Mouse (Mus musculus) induced T-regulatory cell, adult 2 months (primary cell): ENCODE results near the gene 3830406C13Rik.

Experiments used
- DNase-seq: peaks from one replicate; pipeline ENCODE4 v3.0.0-alpha.2; 2012; ENCODE audit warnings: low read depth

The 3830406C13Rik gene

DNA sequence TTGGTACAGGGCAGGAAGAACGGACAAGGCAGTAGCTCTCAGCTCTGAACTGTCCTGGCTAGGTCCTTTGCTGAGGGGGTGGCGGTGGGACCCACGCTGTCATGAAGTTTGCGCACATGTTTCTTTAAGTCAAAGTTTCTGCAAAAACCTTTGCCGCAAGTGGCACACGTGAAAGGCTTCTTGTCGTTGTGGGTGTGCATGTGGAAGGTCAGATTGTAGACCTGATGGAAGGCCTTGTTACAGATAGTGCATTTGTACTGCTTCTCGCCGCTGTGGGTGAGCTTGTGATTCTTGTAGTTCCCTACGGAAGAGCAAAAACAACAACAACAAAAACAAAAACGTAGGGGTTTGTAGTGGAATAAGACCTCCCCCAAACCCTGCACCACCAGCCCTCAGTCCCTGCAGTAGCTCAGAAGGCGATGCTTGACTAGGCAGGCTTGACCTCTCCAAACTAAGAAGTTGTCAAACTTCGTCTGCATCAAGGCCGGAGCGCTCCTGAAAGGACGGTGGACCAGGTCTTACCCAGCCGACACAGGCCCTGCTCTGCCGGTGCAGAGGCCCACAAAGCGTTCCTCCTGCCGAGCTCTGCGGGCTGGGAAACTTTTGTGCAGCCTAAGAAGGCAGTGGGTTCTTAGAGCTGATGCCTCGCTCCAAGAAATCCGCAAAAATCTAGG lies 58.6 kb downstream of the 3830406C13Rik start:
- no peak for DNase-seq

DNA sequence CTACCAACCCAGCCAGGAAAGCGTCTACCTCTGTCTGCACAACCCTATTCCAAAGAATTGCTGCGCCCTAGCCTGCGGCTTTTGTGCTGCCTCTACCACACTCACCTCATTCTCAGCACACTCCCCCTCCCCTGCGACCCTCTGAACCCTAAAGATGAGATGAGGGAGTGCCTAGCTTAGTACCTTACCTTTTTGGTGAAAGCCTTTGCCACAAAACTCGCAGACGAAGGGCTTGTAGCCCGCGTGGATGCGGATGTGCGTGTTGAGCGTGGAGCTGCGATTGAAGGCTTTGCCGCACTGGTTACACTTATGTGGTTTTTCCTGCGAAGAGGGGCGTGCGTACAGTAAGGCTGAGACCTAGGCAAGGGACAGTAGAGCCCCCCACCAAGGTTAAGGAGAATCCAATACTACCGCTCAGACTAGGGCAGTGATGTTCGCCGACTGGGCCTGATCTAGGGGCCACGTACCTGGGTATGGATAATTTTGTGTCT lies 59.5 kb downstream of the 3830406C13Rik start:
- no peak for DNase-seq

DNA sequence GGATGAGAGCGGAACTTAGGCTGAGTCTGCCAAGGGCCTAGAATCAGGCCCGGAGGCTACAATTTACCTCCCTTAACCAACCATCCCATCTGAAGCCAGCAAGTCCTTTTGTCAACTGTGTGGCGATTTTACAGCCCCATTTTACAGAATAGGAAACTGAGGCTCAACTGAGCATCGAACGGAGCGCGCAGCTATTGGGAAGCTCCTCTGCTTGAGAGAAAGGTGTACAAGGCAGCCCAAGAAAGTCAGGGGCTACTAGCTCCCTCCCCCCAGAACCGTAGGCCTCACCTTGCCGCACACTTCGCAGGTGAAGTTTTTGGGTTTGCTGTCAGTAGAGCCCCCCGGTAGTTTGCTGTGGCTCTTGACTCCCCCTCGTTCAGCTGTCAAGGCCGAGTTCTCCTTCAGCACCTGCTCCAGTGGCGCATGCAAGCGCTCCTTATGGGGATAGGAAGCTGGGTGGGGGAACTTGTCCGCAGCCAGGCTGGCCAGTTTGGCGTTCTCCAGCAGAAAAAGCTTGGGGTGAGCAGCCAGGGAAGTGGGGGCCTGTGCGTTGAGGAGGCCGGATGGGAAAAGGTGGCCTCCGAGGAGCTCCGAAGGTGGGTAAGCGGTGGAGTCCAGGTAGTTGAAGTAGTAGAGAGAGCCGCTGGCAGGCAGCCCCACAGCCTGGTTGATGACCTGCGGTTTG lies 60.2 kb downstream of the 3830406C13Rik start:
- DNase-seq: no peak

DNA sequence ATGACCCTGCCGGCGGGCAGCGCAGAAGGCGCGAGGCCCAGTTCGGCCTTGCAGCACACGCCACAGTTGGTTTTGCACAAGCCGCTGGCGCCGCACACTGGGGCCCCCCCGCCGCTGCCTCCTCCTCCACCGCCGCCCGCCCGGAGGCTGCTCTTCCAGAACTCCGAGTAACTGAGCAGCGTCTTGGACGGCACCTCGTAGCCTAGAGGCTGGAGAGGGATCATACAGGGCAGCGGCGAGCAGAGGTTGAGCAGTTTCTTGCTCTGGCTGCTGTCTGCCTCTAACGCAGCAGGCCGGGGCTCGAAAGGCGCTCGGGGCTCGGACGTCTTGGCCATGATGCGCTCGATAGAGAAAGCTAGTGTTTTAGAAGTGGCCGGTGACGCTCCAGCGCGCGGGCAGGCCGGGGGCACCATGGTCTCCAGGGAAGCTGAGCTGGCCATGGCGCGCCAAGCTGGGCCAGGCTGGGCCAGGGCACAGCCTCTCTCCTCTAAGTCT lies 60.8 kb downstream of the 3830406C13Rik start:
- DNase-seq: no peak

DNA sequence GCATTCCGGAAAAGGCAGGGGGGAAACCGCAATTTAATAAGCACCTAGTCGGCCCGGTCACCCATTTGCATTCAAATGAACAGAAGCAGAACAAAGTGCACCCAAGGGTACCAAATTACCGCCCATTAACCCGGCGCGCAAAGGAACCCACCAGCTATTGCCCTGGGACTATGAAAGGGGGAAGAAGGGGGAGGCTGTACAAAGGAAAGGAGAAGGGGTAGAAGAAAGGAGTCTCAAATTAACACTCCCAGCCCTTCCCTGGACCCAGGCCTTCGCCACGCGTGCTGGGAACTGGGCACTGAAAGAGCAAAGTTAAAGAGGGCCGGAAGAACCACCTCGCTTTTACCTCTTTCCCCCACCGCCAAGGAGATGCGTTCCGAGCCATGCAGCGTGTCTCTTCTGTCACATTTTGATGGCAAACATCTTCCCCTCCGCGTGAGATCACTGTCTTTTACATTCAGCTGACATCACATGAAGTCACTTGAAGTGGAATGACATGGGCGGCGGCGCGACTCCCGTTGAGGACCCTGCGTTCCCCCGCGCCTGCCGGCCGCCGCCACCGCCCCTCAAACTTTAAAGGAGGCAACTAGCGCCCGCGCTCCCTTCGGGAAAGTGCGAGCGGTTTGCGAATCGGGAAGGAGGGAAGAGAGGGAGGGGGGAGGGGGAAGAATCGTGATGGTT lies 61.4 kb downstream of the 3830406C13Rik start:
- DNase-seq: no peak

DNA sequence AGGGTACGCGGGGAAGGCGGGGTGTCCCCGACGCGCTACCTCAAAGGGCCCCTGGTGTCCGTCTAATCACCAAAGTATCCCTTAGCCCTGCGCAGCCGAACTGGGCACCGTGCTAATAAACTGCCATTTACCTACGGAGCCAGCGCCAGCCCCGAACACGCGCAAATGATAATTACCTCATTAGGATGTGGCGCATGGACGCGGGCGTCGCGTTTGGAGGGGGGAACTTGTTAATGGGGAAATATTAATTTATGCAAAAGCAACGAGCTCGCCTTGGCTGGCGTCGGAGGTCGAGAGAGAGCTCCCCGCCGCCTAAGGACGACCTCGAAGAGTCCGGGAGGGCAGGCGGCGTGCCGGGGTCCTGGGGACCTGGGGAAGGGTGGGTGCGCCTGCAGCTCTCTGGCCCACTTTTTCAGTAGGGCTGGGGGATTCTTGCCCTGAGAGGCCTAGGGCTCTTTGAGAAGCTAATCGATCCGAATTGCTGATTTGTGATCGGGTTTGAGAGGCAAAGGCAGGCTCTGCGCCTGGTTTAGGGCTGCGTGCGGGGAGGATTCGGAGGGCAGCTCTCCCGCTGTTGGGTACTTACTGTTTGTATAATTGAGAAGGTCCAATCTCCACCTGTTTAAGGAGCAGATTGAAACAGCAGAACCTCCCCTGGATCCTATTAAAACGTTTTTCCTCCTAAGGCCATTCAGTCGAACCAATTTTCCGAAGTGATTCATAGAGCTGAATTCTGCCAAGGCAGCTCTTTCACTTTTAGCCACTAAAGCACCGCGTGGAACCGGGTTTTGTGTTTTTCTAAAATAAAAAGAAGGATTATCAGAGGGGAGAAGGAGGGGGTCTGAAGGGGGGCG lies 62.3 kb downstream of the 3830406C13Rik start:
- DNase-seq: no peak

DNA sequence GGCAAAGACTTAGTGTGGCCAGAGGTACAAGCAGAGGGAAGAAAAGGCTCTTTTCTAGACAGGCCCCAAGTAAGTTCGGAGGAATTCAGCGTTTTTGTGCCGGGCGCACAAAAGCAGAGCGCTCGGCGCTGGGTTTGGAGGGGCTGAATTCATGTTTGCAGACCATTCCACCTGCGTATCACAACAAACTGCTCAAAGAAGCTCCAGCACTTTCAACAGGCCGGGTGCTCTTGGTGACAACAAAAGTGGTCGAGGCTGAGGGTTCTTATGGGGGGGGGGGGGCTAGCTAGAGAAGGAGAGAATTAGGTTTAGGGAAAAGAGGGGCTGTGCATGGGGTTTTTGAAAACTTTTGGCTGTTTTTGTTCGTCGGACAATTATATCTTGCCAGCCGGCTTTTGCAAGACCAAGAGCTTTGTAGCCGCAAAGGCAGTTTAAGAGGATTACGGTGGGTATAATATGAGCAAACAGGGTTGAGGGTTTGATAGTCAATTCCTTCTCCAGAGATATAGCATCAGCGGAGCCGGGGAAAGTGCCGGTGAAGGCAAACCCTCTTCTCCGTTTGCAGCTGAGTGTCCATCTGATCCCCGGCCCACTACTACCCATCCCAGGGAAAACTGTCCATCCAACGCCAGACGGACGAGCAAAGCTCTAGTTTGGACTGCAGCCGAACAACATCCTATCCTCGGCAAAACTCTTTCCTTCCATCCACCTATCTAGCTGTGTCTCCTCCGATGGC lies 63.1 kb downstream of the 3830406C13Rik start:
- DNase-seq: no peak

DNA sequence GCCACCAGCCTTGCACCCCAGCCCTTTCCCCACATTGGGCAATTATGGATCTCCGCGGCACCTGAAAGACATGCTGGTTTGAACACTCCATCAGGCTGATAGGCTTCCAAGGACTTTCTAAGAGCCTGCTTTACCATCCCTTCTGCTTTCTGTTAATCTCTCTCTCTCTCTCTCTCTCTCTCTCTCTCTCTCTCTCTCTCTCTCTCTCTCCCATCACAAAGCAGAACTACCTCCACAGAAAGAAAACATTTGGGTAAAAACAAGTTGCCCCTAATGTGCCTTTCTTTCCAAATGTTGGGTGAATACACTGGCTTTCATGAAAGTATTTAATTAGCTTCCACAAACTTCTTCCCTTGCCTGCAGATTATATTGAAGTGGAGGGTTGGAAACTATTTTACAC lies 64.1 kb downstream of the 3830406C13Rik start, which contains the start of gene Fezf2:
TSS of gene Fezf2 (minus strand) at position 101 of the 400 bp plus-strand sequence.
- DNase-seq: no peak

DNA sequence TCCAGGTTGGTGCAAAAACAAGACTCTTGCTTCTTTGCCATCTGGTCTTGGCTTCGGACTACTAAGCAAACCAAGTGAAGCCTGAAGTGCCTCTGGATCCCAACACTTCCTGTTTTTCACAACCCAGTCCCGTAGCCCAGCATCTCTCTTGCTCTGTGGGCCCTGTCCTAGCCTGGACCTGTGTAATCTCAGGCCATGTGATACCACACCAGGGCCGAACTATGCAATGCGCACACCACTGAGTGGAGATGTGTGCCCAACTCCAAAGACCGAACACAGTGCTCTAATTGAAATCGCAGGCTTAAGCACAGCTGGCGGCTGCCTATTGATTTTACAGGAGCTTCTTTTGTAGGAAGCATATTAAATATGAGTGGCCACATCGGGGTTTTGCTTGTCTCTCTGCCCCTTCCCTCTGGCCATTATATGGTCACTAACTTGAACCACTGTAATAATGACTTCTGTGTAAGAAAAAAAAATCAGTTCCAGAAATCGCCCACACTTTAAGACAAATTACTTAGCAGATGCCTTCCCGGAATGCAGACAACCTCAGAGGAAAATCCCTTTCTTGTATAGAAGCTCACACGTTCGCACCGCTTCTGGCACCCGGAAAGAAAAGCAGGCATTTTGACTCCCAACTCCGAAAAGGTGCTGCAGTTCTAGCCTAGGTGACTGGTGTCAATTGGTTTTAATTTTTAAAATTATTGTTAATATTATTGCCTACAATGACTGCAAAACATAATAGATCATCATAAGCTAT lies 65.5 kb downstream of the 3830406C13Rik start:
- no peak for DNase-seq

DNA sequence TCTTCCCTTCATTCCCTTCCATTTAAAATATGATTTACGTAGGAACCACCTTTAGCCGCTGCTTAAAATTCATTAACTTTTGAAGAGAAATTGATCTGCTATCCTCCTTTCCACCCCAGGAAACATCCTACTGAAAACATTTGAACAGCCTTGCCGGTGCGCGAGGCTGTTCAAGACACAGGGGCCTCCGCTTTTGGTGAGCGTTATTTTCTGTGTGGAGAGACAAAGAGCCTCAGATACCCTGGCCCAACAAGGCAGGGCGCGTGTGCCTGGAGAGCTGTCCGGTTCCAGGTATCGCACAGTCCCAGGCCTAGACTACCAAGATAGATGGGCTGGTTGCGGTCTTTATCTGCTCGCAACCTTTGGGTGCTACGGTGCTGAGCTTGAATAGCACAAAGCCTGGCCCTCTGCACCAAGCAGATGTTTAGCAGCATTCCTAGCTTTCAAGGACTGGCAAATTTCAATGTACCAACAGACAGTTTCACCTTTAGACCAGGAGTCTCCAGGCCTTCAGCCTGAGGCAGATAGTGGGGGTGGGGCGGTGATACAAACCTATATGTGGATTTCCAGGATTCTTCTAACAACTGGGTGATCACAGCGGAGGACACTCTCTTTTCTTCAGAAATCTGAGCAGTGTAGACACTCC lies 66.4 kb downstream of the 3830406C13Rik start:
- no peak for DNase-seq
